Mouse (Mus musculus) urinary bladder, postnatal 14 days (tissue): ENCODE results near the gene Olfr1257.
"Not testable (repeated sequence)": the region's sequence is repeated elsewhere in the genome, so short reads cannot be mapped to it uniquely, and the experiment has no call there.

Experiments used
- DNase-seq: peaks from one replicate; pipeline ENCODE4 v3.0.0; 2021; ENCODE audit warnings: low spot score

The Olfr1257 gene

DNA sequence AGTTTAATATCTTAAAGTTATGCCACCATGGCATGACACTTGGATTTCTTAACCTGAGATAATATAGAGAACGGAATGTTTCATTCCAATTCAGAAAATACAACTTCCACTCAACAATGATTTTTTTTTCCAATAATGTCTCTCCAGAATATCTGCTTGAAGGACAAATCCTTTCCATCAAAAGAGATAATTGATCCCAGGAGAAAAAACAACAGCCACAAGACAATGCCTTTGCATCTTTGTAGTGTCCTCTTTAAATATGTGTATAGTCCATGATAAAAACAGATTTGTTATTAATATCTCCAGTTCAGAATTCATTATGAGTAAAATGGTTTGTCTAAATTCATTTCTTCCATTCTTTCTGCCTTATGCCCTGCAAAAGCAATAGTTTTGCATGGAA is at the start of gene Olfr1257:
Olfr1257 (plus strand) TSS at position 301 of the 400 bp plus-strand sequence.
- no peak for DNase-seq

DNA sequence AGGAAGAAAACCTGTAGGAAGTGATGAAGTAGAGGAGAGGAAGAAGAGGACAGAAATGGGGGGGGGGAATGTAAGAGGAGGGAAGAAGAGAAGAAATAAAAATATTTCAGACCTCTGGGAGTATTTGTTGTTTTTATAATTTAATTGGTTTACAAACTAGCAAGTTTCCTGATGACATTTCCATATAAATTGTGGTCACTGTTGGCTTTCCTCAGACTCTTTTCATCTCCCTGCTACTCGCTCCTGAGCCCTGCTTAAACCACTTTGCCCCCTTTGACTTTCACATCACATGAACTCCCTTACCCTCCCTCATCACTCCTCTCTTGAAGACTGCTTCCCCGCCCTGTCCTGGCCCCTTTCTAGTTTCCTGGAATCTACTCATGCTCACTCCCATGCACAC is 36.8 kb upstream of the Olfr1257 start, which contains the start of gene Olfr1256:
Olfr1256 (minus strand) TSS at position 101 of the 400 bp plus-strand sequence.
- no peak for DNase-seq

DNA sequence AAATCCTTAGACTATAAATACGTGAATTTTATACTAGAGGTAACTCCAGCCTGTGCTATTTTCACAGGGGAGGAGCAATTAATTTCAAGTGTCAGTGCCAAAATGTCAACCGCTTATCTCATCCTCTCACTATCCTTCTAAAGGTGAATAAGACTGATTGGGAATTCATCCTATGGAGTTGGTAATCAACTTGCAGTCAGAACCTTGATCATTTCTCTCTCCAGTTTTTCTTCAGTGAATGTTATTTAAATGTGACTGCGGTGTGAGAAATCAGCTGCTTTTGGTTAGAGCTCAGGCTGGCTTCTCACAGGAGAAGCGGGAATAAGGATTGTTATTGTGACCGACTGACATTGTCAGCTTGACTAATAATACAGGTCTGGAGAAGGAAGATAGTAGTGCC is 30.1 kb upstream of the Olfr1257 start, which contains the start of gene Olfr48:
Olfr48 (minus strand) TSS at position 101 of the 400 bp plus-strand sequence.
- no peak for DNase-seq

DNA sequence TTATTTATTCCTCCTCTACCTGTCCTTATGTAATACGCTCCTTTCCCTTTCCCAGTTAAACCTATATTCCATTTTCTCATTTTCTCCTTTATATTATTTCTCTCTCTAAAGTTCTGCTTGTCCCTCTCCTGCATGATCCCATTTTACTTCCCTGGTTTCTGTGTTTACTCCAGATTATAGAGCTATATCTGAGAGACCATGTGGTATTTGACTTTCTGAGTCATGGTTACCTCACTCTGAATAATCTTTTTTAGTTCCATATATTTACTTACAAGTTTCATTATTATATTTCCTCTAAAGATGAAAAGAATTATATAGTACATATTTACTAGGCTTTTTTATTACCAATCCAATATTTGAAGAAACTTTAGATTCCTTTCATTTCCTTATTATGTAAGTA is 29.0 kb upstream of the Olfr1257 start:
- DNase-seq = no peak

DNA sequence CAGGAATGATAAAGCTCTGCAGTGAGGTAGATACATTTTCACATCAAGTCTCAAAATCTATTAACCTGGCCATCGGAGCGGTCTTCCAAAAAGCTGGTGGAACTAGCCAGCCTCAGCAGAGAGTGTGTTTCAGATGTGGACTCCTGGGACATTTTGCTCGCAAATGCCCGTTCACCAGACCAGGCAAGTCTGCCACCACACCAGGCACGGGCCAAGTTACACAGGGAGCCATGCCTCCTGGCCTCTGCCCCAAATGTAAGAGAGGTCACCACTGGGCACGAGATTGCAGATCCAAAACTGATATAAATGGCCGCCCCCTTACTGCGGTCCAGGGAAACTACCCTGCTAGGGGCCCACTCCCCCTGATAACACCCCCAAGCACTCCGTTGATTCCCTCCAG is 34.4 kb downstream of the Olfr1257 start:
- not testable (repeated sequence) for DNase-seq

DNA sequence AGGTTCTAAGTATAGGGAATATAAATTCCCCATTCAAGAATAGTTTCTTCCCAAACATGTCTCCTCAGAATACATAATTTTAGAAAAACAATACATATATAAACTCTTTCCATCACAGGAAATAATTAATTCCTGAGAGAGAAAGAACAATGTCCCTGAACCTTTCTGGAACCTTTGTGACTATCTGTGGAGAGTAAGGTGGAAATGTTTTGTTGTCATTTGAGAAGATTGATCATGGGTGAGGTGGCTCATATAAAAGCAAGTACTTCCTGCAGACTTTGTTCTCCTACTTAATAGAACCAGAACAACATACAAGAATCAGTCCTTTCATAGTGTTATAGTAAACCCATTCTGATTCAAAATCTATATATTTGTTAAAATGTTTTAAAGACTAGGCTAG is 48.8 kb downstream of the Olfr1257 start, which contains the start of gene Olfr1258:
Olfr1258 (plus strand) TSS at position 301 of the 400 bp plus-strand sequence.
- no peak for DNase-seq
